Mouse (Mus musculus) heart, embryonic 11.5 days (tissue): ENCODE results near the gene B130006D01Rik. TPM values are rescaled to one million over a fixed set of nuclear protein-coding genes. Genes with fewer than 3 reads are reported as not detected.
"Not testable (repeated sequence)": the region's sequence is repeated elsewhere in the genome, so short reads cannot be mapped to it uniquely, and the experiment has no call there.

Source experiments
- ATAC-seq: fragments of 200-750 bp; cut with Nextera tagmentation; replicated peaks from 2 replicates; pipeline ENCODE4 v1.8.0; 2017; ENCODE audit warnings: moderate library complexity; ENCODE audit not compliant: insufficient number of reproducible peaks, low FRiP score, low TSS enrichment
- H3K27ac ChIP-seq: fragments of 300-500 bp; sonication (generic); 2 replicates; pipeline ENCODE4 v1.5.1; 2014; ENCODE audit warnings: mild to moderate bottlenecking, low read depth, low read length
- H3K27me3 ChIP-seq: fragments of 300-500 bp; sonication (generic); 2 replicates; pipeline ENCODE4 v1.6.1; 2014; ENCODE audit warnings: mild to moderate bottlenecking, low read length, mixed read lengths; ENCODE audit not compliant: control insufficient read depth, insufficient read depth
- H3K36me3 ChIP-seq: fragments of 300-500 bp; sonication (generic); 2 replicates; pipeline ENCODE4 v1.6.1; 2014; ENCODE audit warnings: mild to moderate bottlenecking, low read length, moderate library complexity, mixed read lengths; ENCODE audit not compliant: control insufficient read depth, insufficient read depth
- H3K4me1 ChIP-seq: fragments of 300-500 bp; sonication (generic); 2 replicates; pipeline ENCODE4 v1.6.1; 2014; ENCODE audit warnings: low read length; ENCODE audit not compliant: control insufficient read depth, insufficient read depth
- H3K4me2 ChIP-seq: fragments of 300-500 bp; sonication (generic); 2 replicates; pipeline ENCODE4 v1.6.1; 2014; ENCODE audit warnings: mild to moderate bottlenecking, moderate library complexity
- H3K4me3 ChIP-seq: fragments of 300-500 bp; sonication (generic); 2 replicates; pipeline ENCODE4 v1.5.1; 2014; ENCODE audit warnings: low read depth, low read length
- H3K9ac ChIP-seq: fragments of 300-500 bp; sonication (generic); 2 replicates; pipeline ENCODE4 v1.6.1; 2014; ENCODE audit warnings: mild to moderate bottlenecking, low read depth, low read length, moderate library complexity
- H3K9me3 ChIP-seq: fragments of 300-500 bp; sonication (generic); replicated peaks from 2 replicates; pipeline ENCODE4 v1.6.1; 2016; ENCODE audit warnings: low read length; ENCODE audit not compliant: control insufficient read depth
- WGBS: fragments of 180-500 bp; shearing (Covaris S2); extraction: QIAGEN DNeasy Blood & Tissue Kit; methylation state at CpG from one replicate; pipeline ENCODE4 v1.1.7; 2014; ENCODE audit not compliant: insufficient replicate concordance; 5-methylcytosine and 5-hydroxymethylcytosine counted together
- polyA plus RNA-seq: library from polyadenylated mRNA; unstranded; fragments of >200 nt; fragmentation: Nextera tagmentation; extraction: Ambion mirVana; gene quantifications from 2 replicates; pipeline ENCODE4 v1.2.1, GENCODE M21; 2014

Gene B130006D01Rik
- polyA plus RNA-seq, 1 experiment from 2014 or later, result 0.70 TPM

DNA sequence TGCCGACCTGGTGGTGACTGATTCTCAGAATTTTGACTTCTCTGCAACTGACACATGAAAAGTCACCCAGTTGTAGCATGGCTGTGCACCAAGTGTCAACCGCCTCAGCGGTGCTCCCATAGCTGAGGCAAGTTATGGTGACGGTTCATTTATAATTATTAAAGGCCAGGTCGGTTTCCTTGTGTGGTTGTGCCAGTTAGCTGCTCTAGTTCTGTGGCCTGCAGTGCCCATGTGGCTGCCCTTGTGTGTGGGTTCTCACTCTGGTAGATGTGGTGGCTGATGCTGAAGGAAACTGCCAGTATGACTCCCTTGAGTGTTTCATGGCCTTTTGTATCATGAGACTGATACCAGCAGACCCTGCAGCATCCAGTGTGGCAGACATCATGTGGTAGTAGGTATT is 24.9 kb downstream of the B130006D01Rik start:
- Histone ChIP-seq H3K27me3 (no peaks in the 10 kb centered on the region), H3K9me3 (no peaks in the 10 kb centered on the region), H3K4me1 (no peaks in the 10 kb centered on the region), H3K4me3 (no peak overlapping the region), H3K27ac (no peak overlapping the region), H3K9ac (no peak overlapping the region), H3K4me2 (no peak overlapping the region), H3K36me3 (peaks cover 2% of the 10 kb centered on the region; the same call in 1 of the 2 replicates)
- 86% methylated on average over 5 of the region's 5 CpGs for WGBS
- no peak for ATAC-seq

GRCm38 (mm10) chr11:95749619-95750018 is 26.2 kb downstream of the B130006D01Rik start:
- no peaks in the 10 kb centered on the region for H3K27me3 ChIP-seq
- H3K4me2 ChIP-seq, result no peak overlapping the region
- no peak overlapping the region for H3K9ac ChIP-seq
- H3K9me3 ChIP-seq, result no peaks in the 10 kb centered on the region
- no peak overlapping the region for H3K4me3 ChIP-seq
- H3K36me3 ChIP-seq, result peaks cover 7% of the 10 kb centered on the region
- no peak for ATAC-seq
- 85% methylated on average over 15 of the region's 15 CpGs for WGBS
- no peaks in the 10 kb centered on the region for H3K4me1 ChIP-seq
- no peak overlapping the region for H3K27ac ChIP-seq

DNA sequence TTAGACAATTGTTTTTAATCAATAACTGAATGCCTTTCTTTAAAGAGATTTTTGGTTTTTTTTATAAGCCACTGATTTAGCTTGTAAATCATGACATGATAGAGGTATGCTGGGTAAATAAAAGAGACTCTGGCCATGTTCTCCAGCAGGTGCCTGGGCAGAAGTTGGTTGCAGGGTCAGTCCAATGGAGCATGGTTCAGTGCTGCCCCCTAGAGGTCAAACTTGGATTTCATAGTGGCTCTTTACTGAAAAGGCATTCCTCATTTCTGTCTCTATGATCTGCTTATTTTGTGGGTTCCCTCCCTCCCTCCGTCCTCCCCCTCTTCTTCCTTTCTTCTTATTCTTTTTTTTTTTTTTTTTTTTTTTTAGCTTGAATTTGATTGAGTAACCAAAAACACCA is 27.6 kb downstream of the B130006D01Rik start:
- Histone ChIP-seq H3K36me3 (peaks cover 11% of the 10 kb centered on the region), H3K27ac (no peak overlapping the region)
- ATAC-seq, result no peak

GRCm38 (mm10) chr11:95755137-95755536 is 31.8 kb downstream of the B130006D01Rik start:
- not testable (repeated sequence) for H3K4me3 ChIP-seq, H3K27ac ChIP-seq, H3K9me3 ChIP-seq, H3K4me1 ChIP-seq, H3K27me3 ChIP-seq, ATAC-seq, H3K9ac ChIP-seq, H3K4me2 ChIP-seq
- peaks cover 14% of the 10 kb centered on the region for H3K36me3 ChIP-seq
- WGBS, result 87% methylated on average over 4 of the region's 4 CpGs

More for the DNA sequence above, 27.6 kb downstream of the B130006D01Rik start:
- H3K4me2 ChIP-seq, result no peak overlapping the region
- 8% methylated on average over 1 of the region's 1 CpGs for WGBS
- no peak overlapping the region for H3K4me3 ChIP-seq
- no peaks in the 10 kb centered on the region for H3K9me3 ChIP-seq
- no peaks in the 10 kb centered on the region for H3K27me3 ChIP-seq
- no peaks in the 10 kb centered on the region for H3K4me1 ChIP-seq
- no peak overlapping the region for H3K9ac ChIP-seq

GRCm38 (mm10) chr11:95760521-95760920 is 37.1 kb downstream of the B130006D01Rik start:
- no peak overlapping the region for H3K4me3 ChIP-seq
- H3K36me3 ChIP-seq, result peaks cover 7% of the 10 kb centered on the region
- no peaks in the 10 kb centered on the region for H3K9me3 ChIP-seq
- no peak overlapping the region for H3K9ac ChIP-seq
- H3K27me3 ChIP-seq, result no peaks in the 10 kb centered on the region
- H3K27ac ChIP-seq, result no peak overlapping the region
- no peak for ATAC-seq
- no peak overlapping the region for H3K4me2 ChIP-seq
- no peaks in the 10 kb centered on the region for H3K4me1 ChIP-seq
- 87% methylated on average over 5 of the region's 5 CpGs for WGBS

GRCm38 (mm10) chr11:95762996-95763395 is 39.6 kb downstream of the B130006D01Rik start:
- H3K9ac ChIP-seq, result no peak overlapping the region
- ATAC-seq, result no peak
- H3K36me3 ChIP-seq, result peaks cover 7% of the 10 kb centered on the region

DNA sequence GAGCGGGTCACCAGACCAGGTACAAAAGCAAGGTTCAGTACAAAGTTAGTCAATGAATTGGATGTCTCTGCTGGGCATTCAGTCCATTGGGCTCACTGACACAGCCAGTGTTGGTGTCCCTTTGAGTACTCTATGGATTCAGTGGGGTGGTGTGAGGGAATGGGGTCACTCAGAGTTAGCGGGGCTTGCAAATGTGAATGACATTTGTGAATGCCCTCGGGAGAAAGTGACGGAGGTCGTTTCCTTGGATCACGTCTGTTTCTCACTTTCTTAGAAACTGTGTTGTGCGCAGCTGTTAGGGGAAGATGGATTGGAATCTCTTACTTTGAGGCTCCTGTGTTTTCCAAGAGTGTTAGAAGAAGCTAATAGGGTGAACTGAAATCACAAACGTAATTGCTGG is 41.4 kb downstream of the B130006D01Rik start:
- Histone ChIP-seq H3K27ac (no peak overlapping the region), H3K4me2 (no peak overlapping the region), H3K4me3 (no peak overlapping the region), H3K36me3 (peaks cover 6% of the 10 kb centered on the region), H3K27me3 (no peaks in the 10 kb centered on the region), H3K9me3 (no peaks in the 10 kb centered on the region), H3K9ac (no peak overlapping the region), H3K4me1 (no peaks in the 10 kb centered on the region)
- ATAC-seq, result no peak
- 87% methylated on average over 8 of the region's 8 CpGs for WGBS

More at GRCm38 (mm10) chr11:95762996-95763395, 39.6 kb downstream of the B130006D01Rik start:
- H3K27ac ChIP-seq, result no peak overlapping the region
- H3K27me3 ChIP-seq, result no peaks in the 10 kb centered on the region
- no peak overlapping the region for H3K4me3 ChIP-seq
- no peaks in the 10 kb centered on the region for H3K4me1 ChIP-seq
- 89% methylated on average over 4 of the region's 4 CpGs for WGBS
- no peaks in the 10 kb centered on the region for H3K9me3 ChIP-seq
- no peak overlapping the region for H3K4me2 ChIP-seq

DNA sequence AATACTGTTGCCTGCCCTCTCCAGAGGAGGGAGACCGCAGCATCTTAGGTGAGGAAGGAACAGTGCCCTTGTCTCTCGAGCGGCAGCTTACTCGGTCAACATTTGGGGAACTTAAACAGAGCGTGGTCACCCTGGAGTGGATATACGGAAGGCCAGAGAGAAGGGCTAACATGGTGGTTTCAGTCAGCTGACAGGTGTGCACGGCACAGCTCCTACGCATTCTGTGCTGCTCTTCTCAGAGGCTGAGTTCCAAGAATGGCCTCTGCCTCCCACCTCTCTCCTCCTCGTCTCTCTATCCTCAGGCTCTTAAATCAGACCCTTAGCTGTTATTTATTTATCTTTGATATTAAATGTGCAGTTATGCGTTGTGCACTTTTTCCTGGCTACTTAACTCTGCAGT is 41.9 kb downstream of the B130006D01Rik start:
- peaks cover 4% of the 10 kb centered on the region for H3K36me3 ChIP-seq

DNA sequence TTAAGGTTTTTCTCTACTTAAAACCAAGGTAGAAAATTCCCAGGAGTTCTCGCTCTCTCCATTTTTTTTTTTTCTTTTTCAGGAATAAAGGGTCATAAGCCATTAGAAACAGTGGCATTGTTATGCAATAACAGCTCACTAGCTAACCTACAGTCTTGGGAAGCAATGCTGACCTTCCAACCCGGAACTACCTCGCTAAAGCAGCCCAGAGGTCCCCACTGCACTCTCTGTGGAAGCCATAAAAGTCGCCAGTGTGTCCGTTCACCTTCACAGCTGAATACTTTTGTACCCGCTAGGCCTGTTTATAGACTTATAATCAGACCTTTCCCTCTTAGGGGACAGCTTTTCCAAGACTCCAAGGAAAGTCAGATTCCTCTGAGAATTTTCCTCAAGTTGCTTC is 44.9 kb downstream of the B130006D01Rik start:
- no peak for ATAC-seq
- Histone ChIP-seq H3K27me3 (no peaks in the 10 kb centered on the region), H3K4me3 (no peak overlapping the region), H3K9ac (no peak overlapping the region), H3K4me2 (no peak overlapping the region), H3K36me3 (peaks cover 4% of the 10 kb centered on the region), H3K27ac (no peak overlapping the region), H3K4me1 (no peaks in the 10 kb centered on the region), H3K9me3 (no peaks in the 10 kb centered on the region)
- 80% methylated on average over 6 of the region's 6 CpGs for WGBS

More for the DNA sequence above, 41.9 kb downstream of the B130006D01Rik start:
- Histone ChIP-seq H3K27me3 (no peaks in the 10 kb centered on the region), H3K9ac (no peak overlapping the region), H3K4me3 (no peak overlapping the region), H3K27ac (no peak overlapping the region), H3K4me1 (no peaks in the 10 kb centered on the region), H3K4me2 (no peak overlapping the region), H3K9me3 (no peaks in the 10 kb centered on the region)
- ATAC-seq, result no peak
- 82% methylated on average over 10 of the region's 10 CpGs for WGBS
